Mouse (Mus musculus): Measurements from ENCODE around the gene Dcun1d4.

GRCm38 (mm10) chr5:73564038-73564437 is 83.2 kb downstream of the Dcun1d4 start:
- TF ChIP-seq CHD2 (IDR thresholded peaks at IDR 0.05; ENCODE audit: low read depth, low read length) (no peak), HCFC1 (IDR thresholded peaks at IDR 0.05; ENCODE audit: borderline replicate concordance, insufficient read depth, low read length) (no peak), MAFK (IDR thresholded peaks at IDR 0.05; ENCODE audit: insufficient read depth, low read depth, low read length) (no peak), ZNF384 (IDR thresholded peaks at IDR 0.05; ENCODE audit: low read depth, low read length) (no peak), ZC3H11A (IDR thresholded peaks at IDR 0.05; ENCODE audit: borderline replicate concordance, low read depth, low read length) (no peak)
